ENCODE assay signal across 11 mouse cellular contexts in the genomic region with DNA sequence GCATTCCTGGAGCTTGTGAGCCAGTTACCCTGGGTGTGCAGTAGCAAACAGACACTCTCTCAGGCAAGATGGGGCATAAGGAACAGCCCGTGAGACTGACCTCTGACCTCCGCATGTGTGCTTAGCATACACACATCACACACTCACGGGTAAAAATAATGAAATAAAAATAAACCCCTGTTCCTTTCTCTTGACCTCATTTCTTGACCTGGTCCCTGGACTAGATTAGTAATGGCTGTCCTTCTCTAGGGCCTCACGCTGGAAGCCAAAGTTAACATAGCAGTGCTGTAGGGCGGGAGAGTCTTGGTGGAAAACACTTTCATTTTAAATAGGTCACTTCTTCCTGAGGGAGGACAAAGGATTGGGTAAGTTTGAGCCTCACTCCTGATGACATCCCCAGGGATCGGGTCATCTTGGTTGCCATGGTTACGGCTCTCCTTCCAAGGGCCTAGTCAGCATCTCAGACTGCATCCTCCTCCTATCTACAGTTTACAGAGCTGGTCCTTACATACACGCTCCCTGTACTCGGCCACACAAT. TPM values are rescaled to one million over a fixed set of nuclear protein-coding genes. Genes with fewer than 3 reads are reported as not detected.
DNase-seq lines count a peak whose midpoint lies in the region; ATAC-seq lines count a peak whose summit lies in the region.
"Had no signal": no experiment of that assay in that cellular context is flagged by ENCODE, and none has a peak within 500 bp of the region (broad histone marks: within the 10 kb centered on the region; RNA-seq: fewer than 3 reads in every experiment).

No protein-coding gene starts in this region.

- H3K27me3 ChIP-seq in hindbrain, embryonic 15.5 days = no peaks in the 10 kb centered on the region
- no peaks in the 10 kb centered on the region for H3K27me3 ChIP-seq in neural tube, embryonic 14.5 days (ENCODE audit: control insufficient read depth, insufficient read depth, low read length)
- H3K27me3 ChIP-seq: embryonic facial prominence, embryonic 13.5 days had no signal

- DNase-seq in heart, adult 11 months = peak; percentile 97
- DNase-seq in heart, postnatal 25 days (ENCODE audit: low spot score) = no peak
- DNase-seq in embryo, embryonic 10 days (ENCODE audit: low spot score) = peak; percentile 80
- DNase-seq in adrenal gland, adult 18-20 months (ENCODE audit: low spot score in 2 of 2) = no peak
- no peak for DNase-seq in adrenal gland, postnatal 36 days
- no peak for DNase-seq in kidney, postnatal 36 days

- H3K9me3 ChIP-seq in hindbrain, embryonic 15.5 days = no peaks in the 10 kb centered on the region
- H3K9me3 ChIP-seq in neural tube, embryonic 14.5 days (ENCODE audit: control insufficient read depth, low read length) = no peaks in the 10 kb centered on the region
- H3K9me3 ChIP-seq: embryonic facial prominence, embryonic 13.5 days had no signal

- WGBS in hindbrain, embryonic 15.5 days = 33% methylated on average over 9 of the region's 9 CpGs
- WGBS in neural tube, embryonic 14.5 days = 32% methylated on average over 9 of the region's 9 CpGs

- peak overlapping the region; percentile 71 for H3K27ac ChIP-seq in hindbrain, embryonic 15.5 days (replicated peaks)
- peak overlapping the region; percentile 40; the same call in 1 of the 2 replicates for H3K27ac ChIP-seq in neural tube, embryonic 14.5 days (ENCODE audit: low read depth, low read length)
- H3K27ac ChIP-seq: left cerebral cortex, adult 2 months had no signal

- no peaks in the 10 kb centered on the region for H3K36me3 ChIP-seq in hindbrain, embryonic 15.5 days
- no peaks in the 10 kb centered on the region for H3K36me3 ChIP-seq in neural tube, embryonic 14.5 days (ENCODE audit: control insufficient read depth, insufficient read depth, low read length)
- H3K36me3 ChIP-seq: embryonic facial prominence, embryonic 13.5 days had no signal

- peak; percentile 72 for ATAC-seq in hindbrain, embryonic 15.5 days (ENCODE audit: low FRiP score, low read depth)
- ATAC-seq in neural tube, embryonic 14.5 days (ENCODE audit: low read depth) = no peak
- ATAC-seq: activated CD4-positive, CD25-positive, alpha-beta regulatory T cell, adult 4 months had no signal

- no peak overlapping the region for H3K4me2 ChIP-seq in hindbrain, embryonic 15.5 days
- H3K4me2 ChIP-seq in neural tube, embryonic 14.5 days (ENCODE audit: low read depth, low read length) = no peak overlapping the region
- H3K4me2 ChIP-seq: embryonic facial prominence, embryonic 13.5 days had no signal

- H3K4me1 ChIP-seq in hindbrain, embryonic 15.5 days (replicated peaks) = peaks cover 26% of the 10 kb centered on the region
- H3K4me1 ChIP-seq in neural tube, embryonic 14.5 days (ENCODE audit: control insufficient read depth, insufficient read depth, low read length) = peaks cover 7% of the 10 kb centered on the region; the same call in 1 of the 2 replicates

- no peak overlapping the region for H3K9ac ChIP-seq in hindbrain, embryonic 15.5 days
- no peak overlapping the region for H3K9ac ChIP-seq in neural tube, embryonic 14.5 days (replicated peaks; ENCODE audit: low read depth, low read length)
- H3K9ac ChIP-seq: embryonic facial prominence, embryonic 13.5 days had no signal

- no peak overlapping the region for H3K4me3 ChIP-seq in hindbrain, embryonic 15.5 days
- no peak overlapping the region for H3K4me3 ChIP-seq in neural tube, embryonic 14.5 days (ENCODE audit: low read depth, low read length)
- H3K4me3 ChIP-seq: embryonic facial prominence, embryonic 13.5 days; left cerebral cortex, adult 2 months had no signal

- intact Hi-C loops in heart, postnatal 25 days (cut with DNase I) = no loop called here

RNA-seq across cellular contexts. Expression of a gene that starts 59.4 kb away (rescaled TPM):
- total RNA-seq in heart, postnatal 25 days (2021) = 10 to 100 TPM; 15.0 to 16.6 TPM
- 29.0 and 31.7 TPM in 2 replicates for polyA plus RNA-seq in hindbrain, embryonic 15.5 days (2015; fragmentation: Nextera tagmentation; extraction: Ambion mirVana)
- 70.2 and 76.9 TPM in 2 replicates for polyA plus RNA-seq in neural tube, embryonic 14.5 days (2014; fragmentation: Nextera tagmentation; extraction: Ambion mirVana)
- 10 to 100 TPM; 40.7 to 53.5 TPM for total RNA-seq in adrenal gland, adult 18-20 months (2021)
- total RNA-seq in adrenal gland, postnatal 36 days (2021) = 10 to 100 TPM; 42.6 to 82.9 TPM

Comparison
In these comparisons a context has a peak if more than half of its experiments do, and no peak if none do; other contexts are left out.
1. DNase-seq: peak in heart, adult 11 months (single experiment) and embryo, embryonic 10 days (single experiment); none in heart, postnatal 25 days (single experiment), adrenal gland, adult 18-20 months (0 of 2), adrenal gland, postnatal 36 days (0 of 2) and kidney, postnatal 36 days (0 of 2).